Mouse (Mus musculus): ENCODE measurements at regions not wholly inside any gene's neighbourhood (a gene's known extent, or its start where the extent isn't known, plus 50 kb on each side); places are given as distances from the start of the nearest gene placed in this dataset.

- no peaks in the 10 kb centered on the region for H3K36me3 ChIP-seq (ENCODE audit: control insufficient read depth, insufficient read depth, low read length)
- H3K4me3 ChIP-seq (ENCODE audit: low read length) = no peak overlapping the region
- no peak for ATAC-seq (ENCODE audit: low read depth)
- H3K4me2 ChIP-seq (ENCODE audit: low read depth, low read length) = no peak overlapping the region
- no peak overlapping the region for H3K27ac ChIP-seq (ENCODE audit: low read length)
- no peak overlapping the region for H3K9ac ChIP-seq (ENCODE audit: low read length)
- peaks cover 4% of the 10 kb centered on the region; the same call in 1 of the 2 replicates for H3K27me3 ChIP-seq (ENCODE audit: control insufficient read depth, insufficient read depth, low read depth, low read length)
- 81% methylated on average over 4 of the region's 4 CpGs for WGBS
- 0 out of 2 replicates have a peak, but pooled peaks cover 7% of the 10 kb centered on the region for H3K4me1 ChIP-seq (replicated peaks; ENCODE audit: control insufficient read depth, insufficient read depth, low read length)
- no peaks in the 10 kb centered on the region for H3K9me3 ChIP-seq (ENCODE audit: control insufficient read depth, low read length)
These were observed 394.4 kb upstream of the Mgmt start for GRCm38 (mm10) chr7:136500059-136500458.

GRCm38 (mm10) chr7:136501094-136501493 is 393.3 kb upstream of the Mgmt start:
- no peak for ATAC-seq (ENCODE audit: low read depth)
- Histone ChIP-seq H3K9ac (ENCODE audit: low read length) (no peak overlapping the region), H3K4me1 (replicated peaks; ENCODE audit: control insufficient read depth, insufficient read depth, low read length) (0 out of 2 replicates have a peak, but pooled peaks cover 5% of the 10 kb centered on the region), H3K27me3 (ENCODE audit: control insufficient read depth, insufficient read depth, low read depth, low read length) (peaks cover 4% of the 10 kb centered on the region; the same call in 1 of the 2 replicates), H3K27ac (ENCODE audit: low read length) (no peak overlapping the region), H3K9me3 (ENCODE audit: control insufficient read depth, low read length) (no peaks in the 10 kb centered on the region), H3K4me2 (ENCODE audit: low read depth, low read length) (no peak overlapping the region), H3K4me3 (ENCODE audit: low read length) (no peak overlapping the region), H3K36me3 (ENCODE audit: control insufficient read depth, insufficient read depth, low read length) (no peaks in the 10 kb centered on the region)
- 85% methylated on average over 7 of the region's 7 CpGs for WGBS

- Histone ChIP-seq H3K27ac (ENCODE audit: low read length) (no peak overlapping the region), H3K4me1 (replicated peaks; ENCODE audit: control insufficient read depth, insufficient read depth, low read length) (0 out of 2 replicates have a peak, but pooled peaks cover 5% of the 10 kb centered on the region), H3K4me3 (ENCODE audit: low read length) (no peak overlapping the region), H3K9me3 (ENCODE audit: control insufficient read depth, low read length) (no peaks in the 10 kb centered on the region), H3K9ac (ENCODE audit: low read length) (no peak overlapping the region), H3K27me3 (ENCODE audit: control insufficient read depth, insufficient read depth, low read depth, low read length) (peaks cover 4% of the 10 kb centered on the region; the same call in 1 of the 2 replicates), H3K4me2 (ENCODE audit: low read depth, low read length) (peak overlapping the region; percentile 30), H3K36me3 (ENCODE audit: control insufficient read depth, insufficient read depth, low read length) (no peaks in the 10 kb centered on the region)
- WGBS = 30% methylated on average over 32 of the region's 32 CpGs
- peak; percentile 66; the same call in 1 of the 2 replicates for ATAC-seq (ENCODE audit: low read depth)
These were observed 392.3 kb upstream of the Mgmt start for GRCm38 (mm10) chr7:136501855-136502847.

- H3K36me3 ChIP-seq (ENCODE audit: control insufficient read depth, insufficient read depth, low read length) = no peaks in the 10 kb centered on the region
- no peaks in the 10 kb centered on the region for H3K27me3 ChIP-seq (ENCODE audit: control insufficient read depth, insufficient read depth, low read depth, low read length)
- H3K27ac ChIP-seq (ENCODE audit: low read length) = no peak overlapping the region
- no peak overlapping the region for H3K9ac ChIP-seq (ENCODE audit: low read length)
- no peaks in the 10 kb centered on the region for H3K9me3 ChIP-seq (ENCODE audit: control insufficient read depth, low read length)
- no peak for ATAC-seq (ENCODE audit: low read depth)
- H3K4me1 ChIP-seq (replicated peaks; ENCODE audit: control insufficient read depth, insufficient read depth, low read length) = no peaks in the 10 kb centered on the region
- no peak overlapping the region for H3K4me3 ChIP-seq (ENCODE audit: low read length)
- H3K4me2 ChIP-seq (ENCODE audit: low read depth, low read length) = no peak overlapping the region
- 72% methylated on average over 6 of the region's 6 CpGs for WGBS
These were observed 383.0 kb upstream of the Mgmt start for GRCm38 (mm10) chr7:136511389-136511788.

GRCm38 (mm10) chr7:136515376-136515775 is 379.0 kb upstream of the Mgmt start:
- no peak overlapping the region for H3K9ac ChIP-seq (ENCODE audit: low read length)
- ATAC-seq (ENCODE audit: low read depth) = no peak

GRCm38 (mm10) chr7:136525821-136526220 is 368.6 kb upstream of the Mgmt start:
- WGBS = 76% methylated on average over 9 of the region's 9 CpGs

More at GRCm38 (mm10) chr7:136515376-136515775, 379.0 kb upstream of the Mgmt start:
- Histone ChIP-seq H3K4me3 (ENCODE audit: low read length) (no peak overlapping the region), H3K27me3 (ENCODE audit: control insufficient read depth, insufficient read depth, low read depth, low read length) (no peaks in the 10 kb centered on the region), H3K27ac (ENCODE audit: low read length) (no peak overlapping the region), H3K4me1 (replicated peaks; ENCODE audit: control insufficient read depth, insufficient read depth, low read length) (no peaks in the 10 kb centered on the region), H3K9me3 (ENCODE audit: control insufficient read depth, low read length) (no peaks in the 10 kb centered on the region), H3K4me2 (ENCODE audit: low read depth, low read length) (no peak overlapping the region), H3K36me3 (ENCODE audit: control insufficient read depth, insufficient read depth, low read length) (no peaks in the 10 kb centered on the region)
- WGBS = 44% methylated on average over 1 of the region's 1 CpGs

GRCm38 (mm10) chr7:136530006-136530785 is 364.2 kb upstream of the Mgmt start:
- Histone ChIP-seq H3K36me3 (ENCODE audit: control insufficient read depth, insufficient read depth, low read length) (no peaks in the 10 kb centered on the region), H3K9ac (ENCODE audit: low read length) (no peak overlapping the region), H3K27me3 (ENCODE audit: control insufficient read depth, insufficient read depth, low read depth, low read length) (no peaks in the 10 kb centered on the region), H3K4me3 (ENCODE audit: low read length) (no peak overlapping the region), H3K4me1 (replicated peaks; ENCODE audit: control insufficient read depth, insufficient read depth, low read length) (no peaks in the 10 kb centered on the region), H3K27ac (ENCODE audit: low read length) (no peak overlapping the region), H3K4me2 (ENCODE audit: low read depth, low read length) (no peak overlapping the region), H3K9me3 (ENCODE audit: control insufficient read depth, low read length) (no peaks in the 10 kb centered on the region)
- WGBS = 85% methylated on average over 8 of the region's 8 CpGs
- ATAC-seq (ENCODE audit: low read depth) = no peak

More at GRCm38 (mm10) chr7:136525821-136526220, 368.6 kb upstream of the Mgmt start:
- no peaks in the 10 kb centered on the region for H3K36me3 ChIP-seq (ENCODE audit: control insufficient read depth, insufficient read depth, low read length)
- H3K9me3 ChIP-seq (ENCODE audit: control insufficient read depth, low read length) = no peaks in the 10 kb centered on the region
- H3K9ac ChIP-seq (ENCODE audit: low read length) = no peak overlapping the region
- no peak for ATAC-seq (ENCODE audit: low read depth)
- no peak overlapping the region for H3K4me2 ChIP-seq (ENCODE audit: low read depth, low read length)
- H3K4me3 ChIP-seq (ENCODE audit: low read length) = no peak overlapping the region
- H3K4me1 ChIP-seq (replicated peaks; ENCODE audit: control insufficient read depth, insufficient read depth, low read length) = no peaks in the 10 kb centered on the region
- H3K27me3 ChIP-seq (ENCODE audit: control insufficient read depth, insufficient read depth, low read depth, low read length) = no peaks in the 10 kb centered on the region
- H3K27ac ChIP-seq (ENCODE audit: low read length) = no peak overlapping the region

GRCm38 (mm10) chr7:136531301-136531700 is 363.1 kb upstream of the Mgmt start:
- H3K36me3 ChIP-seq (ENCODE audit: control insufficient read depth, insufficient read depth, low read length) = no peaks in the 10 kb centered on the region
- no peaks in the 10 kb centered on the region for H3K4me1 ChIP-seq (replicated peaks; ENCODE audit: control insufficient read depth, insufficient read depth, low read length)
- H3K9ac ChIP-seq (ENCODE audit: low read length) = no peak overlapping the region
- H3K27ac ChIP-seq (ENCODE audit: low read length) = no peak overlapping the region
- H3K27me3 ChIP-seq (ENCODE audit: control insufficient read depth, insufficient read depth, low read depth, low read length) = no peaks in the 10 kb centered on the region
- H3K9me3 ChIP-seq (ENCODE audit: control insufficient read depth, low read length) = no peaks in the 10 kb centered on the region
- WGBS = 56% methylated on average over 7 of the region's 7 CpGs
- ATAC-seq (ENCODE audit: low read depth) = no peak
- H3K4me3 ChIP-seq (ENCODE audit: low read length) = no peak overlapping the region
- no peak overlapping the region for H3K4me2 ChIP-seq (ENCODE audit: low read depth, low read length)
